Mouse (Mus musculus): ENCODE measurements at regions not wholly inside any gene's neighbourhood (a gene's known extent, or its start where the extent isn't known, plus 50 kb on each side); places are given as distances from the start of the nearest gene placed in this dataset.

- TF ChIP-seq GATA1 (IDR thresholded peaks at IDR 0.05; ENCODE audit: borderline replicate concordance, low read length): no peak
- no peak for TF ChIP-seq FLI1 (IDR thresholded peaks at IDR 0.05; ENCODE audit: low read length)
These were observed 88.6 kb upstream of the Usp24 start for GRCm38 (mm10) chr4:106227428-106227827.

Measured in megakaryocyte, embryonic 14.5 days (primary cell).